Mouse (Mus musculus): ENCODE data around the gene Aaas. TPM values are rescaled to one million over a fixed set of nuclear protein-coding genes. Genes with fewer than 3 reads are reported as not detected.

Gene Aaas
- total RNA-seq, 2 experiments from 2014 or later = 32.3 to 39.0 TPM

GRCm38 (mm10) chr15:102310074-102310845 lies 40.3 kb downstream of the Aaas start:
- DNase-seq (ENCODE audit: low spot score in 2 of 2) = no peak

- DNase-seq (ENCODE audit: low spot score in 2 of 2) = no peak
These were observed 41.9 kb downstream of the Aaas start for GRCm38 (mm10) chr15:102308717-102309116.

DNA sequence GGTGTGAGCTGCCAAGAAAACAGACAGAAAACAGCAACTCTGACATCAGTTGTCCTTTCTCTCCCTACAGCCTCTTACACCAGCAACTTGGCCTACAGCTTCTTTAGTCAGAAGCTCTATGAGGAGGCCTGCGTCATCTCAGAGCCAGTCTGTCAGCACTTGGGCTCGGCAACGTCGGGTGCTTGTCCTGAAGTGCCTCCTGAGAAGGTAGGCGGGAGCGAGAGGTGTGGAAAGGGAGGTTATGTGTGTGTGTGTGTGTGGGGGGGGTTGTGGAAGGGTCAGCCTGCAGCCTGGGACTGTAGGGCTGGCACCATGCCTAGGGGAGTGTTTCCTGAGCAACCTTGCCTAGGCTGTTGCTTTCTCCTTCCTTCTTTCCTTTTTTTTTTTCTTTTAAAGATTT lies 48.0 kb downstream of the Aaas start:
- no peak for DNase-seq (ENCODE audit: low spot score in 2 of 2)

DNA sequence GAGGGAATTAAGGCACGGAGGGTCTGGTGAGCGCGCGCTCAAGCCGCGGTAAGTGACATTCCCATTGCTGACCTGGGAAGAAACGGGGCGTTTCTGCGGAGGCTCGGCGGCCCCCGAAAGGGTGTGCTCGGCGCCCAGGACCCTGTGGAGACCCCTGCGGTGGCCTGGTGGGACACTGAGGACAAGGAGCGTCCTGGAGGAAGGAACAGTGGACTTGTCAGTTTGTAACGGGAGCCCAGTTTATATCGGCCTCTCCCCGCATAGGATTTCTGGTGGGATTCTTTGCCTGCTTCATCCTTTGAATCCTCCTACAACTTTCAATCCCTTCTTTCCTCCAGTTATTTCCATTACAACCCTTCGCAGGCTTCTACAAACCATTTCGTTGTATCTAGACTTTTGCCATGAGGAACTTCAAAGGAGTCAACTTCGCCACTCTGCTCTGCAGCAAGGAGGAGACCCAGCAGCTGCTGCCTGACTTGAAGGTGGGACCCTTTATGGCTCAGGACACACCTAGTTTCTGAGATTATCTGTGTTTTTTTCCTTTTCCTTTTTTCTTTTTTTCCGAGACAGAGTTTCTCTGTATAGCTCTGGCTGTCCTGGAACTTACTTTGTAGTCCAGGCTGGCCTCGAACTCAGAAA lies 54.1 kb downstream of the Aaas start:
- DNase-seq (ENCODE audit: low spot score in 2 of 2) = no peak

DNA sequence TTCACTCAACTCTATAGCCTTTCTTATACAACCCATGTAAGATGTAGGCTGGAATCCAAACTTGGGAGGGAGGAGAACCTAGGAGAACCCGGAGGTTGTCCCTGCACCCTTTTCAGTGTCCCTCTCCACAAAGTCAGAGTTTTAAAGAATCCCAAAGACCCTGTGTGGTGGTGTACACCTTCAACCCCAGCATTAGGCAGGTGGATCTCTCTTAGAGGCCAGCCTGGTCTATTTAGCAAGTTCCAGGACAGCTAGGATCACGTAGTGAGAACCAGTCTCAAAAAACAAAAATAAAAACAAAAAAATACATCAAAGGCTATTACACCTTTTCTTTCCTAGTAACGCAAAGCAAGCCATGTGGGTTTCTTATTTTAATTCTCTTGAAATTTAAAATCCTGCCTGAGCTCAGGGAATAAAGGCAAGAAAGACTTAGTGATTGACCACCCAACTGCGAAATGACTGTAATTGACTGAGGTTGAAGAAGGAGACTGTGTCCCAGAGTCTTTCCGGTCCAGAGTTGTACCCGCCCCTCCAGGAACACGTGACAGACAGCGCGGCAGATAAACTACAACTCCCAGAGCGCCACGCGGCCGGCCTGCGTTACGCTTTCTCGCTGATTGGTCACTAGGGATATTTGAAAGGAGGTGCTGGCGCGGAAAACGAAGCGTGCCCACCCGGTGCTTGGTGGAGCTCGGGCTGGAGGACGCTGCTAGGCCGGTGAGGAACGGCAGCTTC lies 54.8 kb downstream of the Aaas start, which contains the start of gene Espl1:
Gene Espl1, plus strand, starts transcription at position 634 of the 735 bp plus-strand sequence.
- DNase-seq (ENCODE audit: low spot score in 2 of 2) = peak; percentile 82

Other genes starting within 250 kb of the Aaas start
- gene Spryd3, start 214.5 kb downstream of the Aaas start, total RNA-seq (2021) = 10 to 100 TPM; 32.5 to 35.9 TPM
- gene Igfbp6, start 206.4 kb downstream of the Aaas start, total RNA-seq (2021) = 10 to 100 TPM; 33.9 to 34.4 TPM
- 1 to 10 TPM in 1 of 2 experiments, under 1 TPM in 1; 0.78 to 3.8 TPM for gene Soat2, start 200.2 kb downstream of the Aaas start, total RNA-seq (2021)
- 100 to 1,000 TPM; 131 to 134 TPM for gene Zfp740, start 147.5 kb downstream of the Aaas start, total RNA-seq (2021)
- 100 to 1,000 TPM in 1 of 2 experiments, 10 to 100 TPM in 1; 90.0 to 106 TPM for gene Csad, start 146.0 kb downstream of the Aaas start, total RNA-seq (2021)
- gene Itgb7, start 118.8 kb downstream of the Aaas start, total RNA-seq (2021) = 1 to 10 TPM; 1.1 to 3.6 TPM
- 10 to 100 TPM; 24.8 to 28.6 TPM for gene Rarg, start 93.3 kb downstream of the Aaas start, total RNA-seq (2021)
- under 1 TPM; 0.17 to 0.31 TPM for gene Gm9918, start 80.2 kb downstream of the Aaas start, total RNA-seq (2021)
- gene Mfsd5, start 71.3 kb downstream of the Aaas start, total RNA-seq (2021) = 10 to 100 TPM; 34.4 to 36.7 TPM
- gene Espl1, start 54.5 kb downstream of the Aaas start, total RNA-seq (2021) = 10 to 100 TPM; 16.5 to 24.5 TPM
- gene Pfdn5, start 24.7 kb downstream of the Aaas start, total RNA-seq (2021) = 100 to 1,000 TPM; 443 to 452 TPM
- gene Myg1, start 19.1 kb downstream of the Aaas start, total RNA-seq (2021) = 10 to 100 TPM; 86.3 to 96.7 TPM
- gene Sp7, start 16.4 kb upstream of the Aaas start, total RNA-seq (2021) = under 1 TPM; 0.31 to 0.48 TPM
- gene Sp1, start 55.4 kb upstream of the Aaas start, total RNA-seq (2021) = 100 to 1,000 TPM; 101 to 110 TPM
- gene Amhr2, start 94.6 kb upstream of the Aaas start, total RNA-seq (2021) = 1 to 10 TPM; 2.8 to 3.1 TPM
- 10 to 100 TPM; 63.2 to 81.5 TPM for gene Prr13, start 108.3 kb upstream of the Aaas start, total RNA-seq (2021)
- gene Pcbp2, start 119.8 kb upstream of the Aaas start, total RNA-seq (2021) = 100 to 1,000 TPM; 925 to 956 TPM
- gene Gm10337, start 153.0 kb upstream of the Aaas start, total RNA-seq (2021) = 1 to 10 TPM in 1 of 2 experiments, not detected in 1; 4.3 TPM
- gene Map3k12, start 166.3 kb upstream of the Aaas start, total RNA-seq (2021) = 10 to 100 TPM; 13.2 to 13.4 TPM
- gene Tarbp2, start 167.4 kb upstream of the Aaas start, total RNA-seq (2021) = 10 to 100 TPM; 52.8 to 53.2 TPM
- 1 to 10 TPM; 5.9 to 8.6 TPM for gene Npff, start 174.2 kb upstream of the Aaas start, total RNA-seq (2021)